Mouse (Mus musculus) midbrain, embryonic 12.5 days (tissue): ENCODE data around the gene Naa40. TPM values are rescaled to one million over a fixed set of nuclear protein-coding genes. Genes with fewer than 3 reads are reported as not detected.

Source experiments
- polyA plus RNA-seq: library from polyadenylated mRNA; unstranded; fragments of >200 nt; fragmentation: Nextera tagmentation; extraction: Ambion mirVana; gene quantifications from 2 replicates; pipeline ENCODE4 v1.2.1, GENCODE M21; 2016

Naa40 gene
- polyA plus RNA-seq, 1 experiment from 2014 or later, result 91.0 TPM

Other genes starting within 250 kb of the Naa40 start
- 21.2 and 23.2 TPM in 2 replicates for gene Dnajc4, start 248.6 kb downstream of the Naa40 start, polyA plus RNA-seq
- gene Nudt22, start 245.1 kb downstream of the Naa40 start, polyA plus RNA-seq, result 18.7 and 19.0 TPM in 2 replicates
- gene Trpt1, start 245.1 kb downstream of the Naa40 start, polyA plus RNA-seq, result 12.4 and 12.6 TPM in 2 replicates
- gene Fermt3, start 221.7 kb downstream of the Naa40 start, polyA plus RNA-seq, result 6.5 and 8.2 TPM in 2 replicates
- 315 and 316 TPM in 2 replicates for gene Stip1, start 201.2 kb downstream of the Naa40 start, polyA plus RNA-seq
- gene Macrod1, start 184.4 kb downstream of the Naa40 start, polyA plus RNA-seq, result 3.0 and 3.3 TPM in 2 replicates
- 8.0 and 8.2 TPM in 2 replicates for gene Flrt1, start 135.5 kb downstream of the Naa40 start, polyA plus RNA-seq
- gene Otub1, start 34.9 kb downstream of the Naa40 start, polyA plus RNA-seq, result 230 and 248 TPM in 2 replicates
- 763 and 786 TPM in 2 replicates for gene Cox8a, start 23.6 kb downstream of the Naa40 start, polyA plus RNA-seq
- 93.7 and 96.3 TPM in 2 replicates for gene Rcor2, start 26.1 kb upstream of the Naa40 start, polyA plus RNA-seq
- gene Mark2, start 100.7 kb upstream of the Naa40 start, polyA plus RNA-seq, result 63.8 and 68.6 TPM in 2 replicates
- gene Spindoc, start 141.8 kb upstream of the Naa40 start, polyA plus RNA-seq, result 44.0 and 48.3 TPM in 2 replicates
- gene 2700081O15Rik, start 176.4 kb upstream of the Naa40 start, polyA plus RNA-seq, result 15.4 and 17.4 TPM in 2 replicates
- gene Rtn3, start 242.1 kb upstream of the Naa40 start, polyA plus RNA-seq, result 481 and 529 TPM in 2 replicates